Mouse (Mus musculus) cerebellum, adult 11 months (tissue): ENCODE measurements at regions not wholly inside any gene's neighbourhood (a gene's known extent, or its start where the extent isn't known, plus 50 kb on each side); places are given as distances from the start of the nearest gene placed in this dataset.

Experiments used
- DNase-seq: peaks from one replicate; pipeline ENCODE4 v3.0.0; 2022

DNA sequence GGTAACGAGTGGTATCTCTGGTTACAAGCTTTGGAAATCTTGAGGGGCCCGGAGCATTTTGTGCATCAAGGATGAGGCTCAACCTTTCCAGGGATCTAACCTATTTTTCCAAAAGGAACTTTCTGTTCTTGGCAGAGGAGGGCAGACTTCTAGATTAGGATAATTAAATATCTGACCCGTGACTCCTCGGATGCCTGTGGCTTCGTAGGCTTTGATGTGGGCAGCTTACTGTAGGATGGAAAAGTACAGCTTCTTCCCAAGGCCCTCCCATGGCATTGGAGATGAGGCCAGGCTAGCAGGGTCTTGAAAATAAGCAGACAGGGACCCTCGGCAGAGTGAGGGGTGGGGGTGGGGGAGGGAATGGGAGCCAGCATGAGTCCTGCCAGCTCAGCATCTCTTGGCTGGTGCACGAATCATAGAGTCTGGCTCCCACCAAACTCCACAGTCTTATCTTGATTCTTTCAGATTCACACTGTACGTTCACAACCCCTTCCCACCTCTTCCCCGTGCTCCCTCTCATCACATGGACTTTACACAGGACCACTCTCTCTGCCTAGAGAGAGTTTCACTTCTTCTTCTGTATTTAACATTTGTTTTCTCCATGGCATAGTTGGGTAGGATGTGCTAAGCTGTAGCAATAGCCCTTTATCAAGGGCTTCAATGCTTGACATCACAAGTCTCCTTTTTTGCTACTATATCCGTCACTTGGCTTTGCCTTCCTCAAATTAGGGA lies 104.9 kb downstream of the E030025P04Rik start:
- no peak for DNase-seq

DNA sequence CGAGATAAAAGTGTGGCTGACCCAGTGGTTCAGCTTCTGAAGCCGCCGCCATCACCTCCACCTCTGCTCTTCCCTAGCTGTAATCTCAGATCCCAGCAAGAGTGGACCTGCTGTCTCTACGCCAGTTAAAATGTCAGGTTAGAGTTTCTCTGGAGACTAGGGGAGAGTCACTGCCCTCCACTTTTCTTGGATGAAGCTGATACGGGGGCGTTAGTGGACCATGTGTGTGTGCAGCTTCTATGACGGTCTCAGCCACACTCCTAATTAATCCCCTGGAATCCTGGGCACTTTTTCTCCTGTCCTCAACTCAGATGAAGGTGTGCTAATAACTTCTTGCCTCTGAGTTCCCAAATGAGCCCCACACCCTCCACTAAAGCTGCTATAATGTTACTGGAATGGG lies 106.0 kb downstream of the E030025P04Rik start:
- no peak for DNase-seq

GRCm38 (mm10) chr11:109034596-109034995 lies 109.6 kb downstream of the E030025P04Rik start:
- DNase-seq: no peak

- DNase-seq: no peak
Observed at GRCm38 (mm10) chr11:109034072-109034471, 110.1 kb downstream of the E030025P04Rik start.

DNA sequence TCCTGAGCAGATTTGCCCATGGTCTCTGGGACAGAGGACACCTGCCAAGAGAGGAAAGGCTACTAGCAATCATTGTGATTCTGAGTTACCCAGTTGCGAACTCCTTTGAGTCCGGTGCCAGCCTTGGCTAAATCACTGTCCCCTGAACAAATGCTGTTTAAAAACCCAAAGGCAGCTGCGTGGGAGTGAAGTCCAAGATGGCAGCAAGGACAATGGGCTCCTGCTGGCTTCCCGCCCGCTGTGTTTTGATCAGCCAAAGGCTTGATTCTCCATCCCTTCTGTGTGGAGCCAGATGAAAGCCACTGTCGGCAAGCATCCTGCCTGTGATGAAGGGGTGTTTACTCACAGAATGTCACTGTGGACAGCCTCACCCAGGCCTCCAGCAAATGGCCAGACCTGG lies 111.4 kb downstream of the E030025P04Rik start:
- DNase-seq: no peak

DNA sequence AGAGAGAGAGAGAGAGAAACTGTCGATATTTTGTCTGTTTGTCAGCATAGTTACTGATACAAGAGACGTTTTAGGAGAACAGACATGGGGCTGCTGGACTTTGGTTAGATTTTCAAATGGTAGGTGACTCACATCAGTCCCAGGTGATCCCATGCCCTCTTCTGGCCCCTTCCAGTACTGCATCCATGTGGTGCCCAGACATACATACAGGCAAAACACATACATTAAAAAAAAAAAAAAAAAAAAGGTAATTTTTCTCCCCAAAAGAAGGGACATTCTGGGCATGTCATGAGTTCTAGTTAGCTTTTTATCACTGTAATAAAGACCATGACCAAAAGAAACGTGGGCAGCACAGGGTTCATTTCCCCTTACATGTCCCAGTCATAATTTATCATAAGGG lies 110.3 kb downstream of the Axin2 start:
- DNase-seq: peak; percentile 15

DNA sequence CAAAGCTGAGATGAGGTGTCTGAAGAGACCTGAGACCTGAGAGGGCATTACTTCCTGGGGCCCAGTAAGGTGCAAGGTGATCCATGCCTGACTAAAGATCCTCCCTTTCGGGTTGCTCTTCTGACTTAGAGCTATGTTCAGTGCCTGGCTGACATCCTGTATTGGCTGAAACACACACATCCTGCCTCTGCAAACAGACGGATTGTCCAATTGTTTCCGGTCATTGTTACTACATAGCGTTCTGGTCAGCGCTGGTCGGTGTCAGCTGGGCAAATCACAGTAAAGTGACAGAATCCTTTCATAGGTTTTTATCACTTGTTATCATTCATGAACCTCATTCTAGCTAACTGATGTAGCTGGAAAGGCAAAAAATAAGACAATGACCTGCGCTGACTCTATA lies 109.7 kb downstream of the Axin2 start:
- DNase-seq: no peak

DNA sequence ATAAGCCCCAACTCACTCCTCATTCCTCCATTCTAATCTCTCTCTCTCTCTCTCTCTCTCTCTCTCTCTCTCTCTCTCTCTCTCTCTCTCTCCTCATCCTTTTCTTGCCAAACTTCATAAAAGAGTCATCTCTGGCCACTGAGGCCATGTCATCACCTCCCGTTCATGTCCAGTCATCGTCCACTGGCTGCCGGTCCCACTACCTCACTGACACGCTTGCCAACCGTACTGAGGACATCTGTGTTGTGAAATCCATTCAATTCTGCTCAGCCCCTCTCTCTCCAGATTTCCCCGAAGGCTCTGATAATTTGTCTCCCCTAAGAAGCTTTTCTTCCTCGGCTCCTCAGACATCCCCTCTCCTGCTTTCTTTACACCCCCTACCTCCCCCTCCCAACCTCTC lies 94.7 kb downstream of the Axin2 start:
- DNase-seq: no peak

DNA sequence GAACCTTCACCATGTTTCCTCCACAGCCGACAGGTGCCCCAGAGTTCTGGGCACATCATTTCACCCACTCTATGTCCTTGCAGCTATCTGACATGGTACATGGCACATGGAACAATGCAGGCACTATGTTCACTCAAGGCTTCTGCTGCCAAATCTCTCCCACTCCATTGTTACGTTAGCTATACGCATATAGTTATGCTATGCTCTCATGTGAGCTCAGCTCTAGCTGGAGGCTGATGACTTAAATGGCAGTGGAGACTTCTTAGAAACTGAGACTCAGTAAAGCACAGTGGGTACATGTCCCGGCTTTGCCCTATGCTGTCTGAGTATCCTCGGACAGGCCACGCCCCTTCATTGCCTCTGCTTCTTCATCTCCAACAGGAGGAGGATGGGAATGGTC lies 91.0 kb downstream of the Axin2 start:
- no peak for DNase-seq

DNA sequence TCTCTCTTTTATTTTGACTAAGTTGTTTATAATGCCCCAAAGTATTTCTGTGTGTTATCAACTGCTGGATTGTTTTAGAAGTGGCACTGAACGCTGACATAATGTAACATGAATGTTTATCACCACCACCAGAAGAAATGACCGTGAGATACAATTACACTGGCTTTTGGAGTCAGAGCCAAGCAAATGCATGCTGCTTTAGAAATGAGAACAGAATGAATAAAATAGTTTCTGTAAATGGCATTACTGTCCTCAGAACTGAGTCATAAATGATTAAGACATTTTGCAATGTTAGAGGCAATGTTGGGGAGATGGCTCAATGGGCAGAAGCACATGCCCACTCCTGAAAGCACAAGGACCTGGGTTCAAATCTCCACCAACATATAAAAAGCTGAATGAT lies 88.7 kb downstream of the Axin2 start:
- DNase-seq: no peak

DNA sequence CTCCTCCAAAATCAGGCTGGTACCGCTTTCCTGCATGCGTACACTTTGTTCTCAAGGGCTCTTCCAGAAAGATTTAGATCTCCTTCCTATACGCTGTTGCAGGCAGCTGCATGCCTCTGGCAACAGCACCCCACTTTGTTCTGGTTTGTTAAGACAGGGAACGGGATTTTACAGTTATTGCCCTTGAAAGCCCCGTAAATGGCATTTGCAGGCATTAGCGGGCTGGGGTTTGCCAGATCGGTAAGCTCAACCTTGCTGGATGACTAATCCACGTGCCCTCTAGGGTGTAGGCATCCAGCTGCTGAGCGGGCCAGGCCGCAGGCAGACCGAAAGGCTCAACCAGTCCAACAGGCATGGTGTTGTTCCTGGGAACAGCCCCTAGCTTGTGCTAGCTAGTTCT lies 85.5 kb downstream of the Axin2 start:
- DNase-seq: no peak
